Mouse (Mus musculus): ENCODE data around the gene Gm44511. TPM values are rescaled to one million over a fixed set of nuclear protein-coding genes. Genes with fewer than 3 reads are reported as not detected.

The Gm44511 gene
- polyA plus RNA-seq (2014; fragmentation: Illumina TruSeq; extraction: RNeasy Lipid Tissue Mini Kit (QIAGEN cat#74804); ENCODE audit: low replicate concordance) = 3.6 TPM

DNA sequence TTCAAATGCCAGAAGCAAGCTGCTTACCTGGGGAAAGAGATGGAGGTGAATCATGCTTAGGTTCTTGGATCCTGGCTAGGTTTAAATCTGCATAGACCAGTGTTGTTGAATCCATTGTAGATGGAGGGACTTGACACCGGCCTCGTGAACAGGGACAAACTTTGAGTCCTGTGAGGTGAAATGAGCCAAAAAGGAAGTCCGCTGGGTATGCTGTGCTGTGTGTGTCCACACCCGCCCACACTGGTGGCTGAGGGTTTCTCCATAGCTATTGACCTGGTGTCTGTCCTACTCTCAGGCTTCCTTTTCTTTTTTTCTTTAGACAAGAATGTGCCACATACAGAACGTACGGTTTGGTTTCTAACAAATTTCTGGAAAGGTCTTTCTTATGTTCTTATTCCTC lies at the start of gene Gm44511, which contains the start of gene Klrb1b:
TSS of gene Gm44511 (minus strand) at position 184 of the 400 bp plus-strand sequence.
TSS of gene Klrb1b (minus strand) at position 200 of the 400 bp plus-strand sequence.

DNA sequence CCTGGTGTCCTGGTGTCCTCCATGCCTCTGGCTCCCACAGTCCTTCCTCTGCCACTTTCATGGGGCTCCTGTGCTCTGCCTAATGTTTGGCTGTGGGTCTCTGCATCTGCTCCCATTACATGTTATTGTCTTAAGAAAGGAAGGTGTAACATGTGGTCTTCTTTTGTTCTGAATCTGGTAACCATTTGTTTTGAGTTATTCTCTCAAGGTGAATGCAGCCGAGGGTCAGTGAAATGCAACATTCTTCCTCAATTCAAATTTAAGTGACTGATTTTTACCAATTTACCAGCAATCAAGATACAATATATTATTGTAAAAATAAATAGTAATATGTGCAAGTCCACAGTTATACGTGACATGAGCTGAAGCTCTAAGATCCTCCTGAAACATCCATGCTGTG lies 37.0 kb downstream of the Gm44511 start, which contains the start of gene Klrb1c:
TSS of gene Klrb1c (minus strand) at position 101 of the 400 bp plus-strand sequence.

Other genes starting within 250 kb of the Gm44511 start
- 2.3 TPM for gene A2ml1, start 244.7 kb downstream of the Gm44511 start, polyA plus RNA-seq (2014; fragmentation: Illumina TruSeq; extraction: RNeasy Lipid Tissue Mini Kit (QIAGEN cat#74804); ENCODE audit: low replicate concordance)
- 5.9 TPM for gene Klrb1a, start 202.8 kb downstream of the Gm44511 start, polyA plus RNA-seq (2014; fragmentation: Illumina TruSeq; extraction: RNeasy Lipid Tissue Mini Kit (QIAGEN cat#74804); ENCODE audit: low replicate concordance)
- 1,625 TPM for gene Clec2h, start 163.9 kb downstream of the Gm44511 start, polyA plus RNA-seq (2014; fragmentation: Illumina TruSeq; extraction: RNeasy Lipid Tissue Mini Kit (QIAGEN cat#74804); ENCODE audit: low replicate concordance)
- 1.4 TPM for gene Klrb1, start 103.3 kb downstream of the Gm44511 start, polyA plus RNA-seq (2014; fragmentation: Illumina TruSeq; extraction: RNeasy Lipid Tissue Mini Kit (QIAGEN cat#74804); ENCODE audit: low replicate concordance)
- gene Klrb1c, start 37.1 kb downstream of the Gm44511 start, polyA plus RNA-seq (2014; fragmentation: Illumina TruSeq; extraction: RNeasy Lipid Tissue Mini Kit (QIAGEN cat#74804); ENCODE audit: low replicate concordance) = 1.5 TPM
- 4.0 TPM for gene Klrb1b, start within 50 bp of the Gm44511 start, polyA plus RNA-seq (2014; fragmentation: Illumina TruSeq; extraction: RNeasy Lipid Tissue Mini Kit (QIAGEN cat#74804); ENCODE audit: low replicate concordance)
- 6.5 TPM for gene Clec2i, start 61.3 kb upstream of the Gm44511 start, polyA plus RNA-seq (2014; fragmentation: Illumina TruSeq; extraction: RNeasy Lipid Tissue Mini Kit (QIAGEN cat#74804); ENCODE audit: low replicate concordance)
- 3.2 TPM for gene BC035044, start 64.8 kb upstream of the Gm44511 start, polyA plus RNA-seq (2014; fragmentation: Illumina TruSeq; extraction: RNeasy Lipid Tissue Mini Kit (QIAGEN cat#74804); ENCODE audit: low replicate concordance)
- 0.30 TPM for gene Clec2g, start 108.1 kb upstream of the Gm44511 start, polyA plus RNA-seq (2014; fragmentation: Illumina TruSeq; extraction: RNeasy Lipid Tissue Mini Kit (QIAGEN cat#74804); ENCODE audit: low replicate concordance)
- gene Klrb1f, start 219.6 kb upstream of the Gm44511 start, polyA plus RNA-seq (2014; fragmentation: Illumina TruSeq; extraction: RNeasy Lipid Tissue Mini Kit (QIAGEN cat#74804); ENCODE audit: low replicate concordance) = 0.89 TPM

Data from small intestine, adult 10 weeks (tissue).